Comparison of ENCODE assay signal across 8 mouse cellular contexts in genomic region chr3:121163271-121163819, GRCm38 (mm10). TPM values are rescaled to one million over a fixed set of nuclear protein-coding genes. Genes with fewer than 3 reads are reported as not detected.
DNase-seq lines count a peak whose midpoint lies in the region; ATAC-seq and TF ChIP-seq lines count a peak whose summit lies in the region.

No protein-coding gene starts in this region.

- peak; percentile 23 for DNase-seq in cerebellum, adult 11 months
- peak; percentile 54 for DNase-seq in c-Kit-positive CD71-positive TER-119-negative erythroid progenitor cells, embryonic 14.5 days (ENCODE audit: low read depth)
- peak; percentile 23 to 24 for DNase-seq in gastrocnemius, adult 8-10 months (ENCODE audit: low spot score in 2 of 2)
- DNase-seq in layer of hippocampus, adult 2 months (ENCODE audit: low spot score in 2 of 2): peak in 1 of 2 experiments; percentile 70
- peak; percentile 54 to 76 for DNase-seq in lung, postnatal 4 days
- peak; percentile 67 to 70 for DNase-seq in spleen, postnatal 36 days (ENCODE audit: low spot score in 2 of 2)

- no peak for ATAC-seq in cerebellum, adult (ENCODE audit: insufficient number of reproducible peaks, low FRiP score, low TSS enrichment)

- peaks cover 8% of the 10 kb centered on the region; the same call in 1 of the 2 replicates for H3K36me3 ChIP-seq in E14TG2a.4 (ENCODE audit: insufficient read depth, low read length)

- peaks cover 4% of the 10 kb centered on the region; the same call in 1 of the 2 replicates for H3K9me3 ChIP-seq in E14TG2a.4 (ENCODE audit: low read length)

- no peaks in the 10 kb centered on the region for H3K4me1 ChIP-seq in E14TG2a.4 (replicated peaks; ENCODE audit: low read depth, low read length)

- H3K27me3 ChIP-seq in E14TG2a.4 (ENCODE audit: insufficient read depth, low read length): no peaks in the 10 kb centered on the region

- peak; percentile 62 for TF ChIP-seq CTCF in E14TG2a.4 (conservative IDR thresholded peaks at IDR 0.05; ENCODE audit: low read length)
- peak; percentile 87 for TF ChIP-seq CTCF in layer of hippocampus, adult 2 months (conservative IDR thresholded peaks at IDR 0.05)

- no peak overlapping the region for H3K4me3 ChIP-seq in E14TG2a.4 (replicated peaks; ENCODE audit: low read length)
- H3K4me3 ChIP-seq in layer of hippocampus, adult 2 months: no peak overlapping the region

- H3K27ac ChIP-seq in layer of hippocampus, adult 2 months: no peak overlapping the region

RNA-seq across cellular contexts. Expression of gene Rwdd3, which starts 8.2 kb away (rescaled TPM):
- 1 to 10 TPM; 1.8 to 4.5 (median 3.1) TPM for total RNA-seq in gastrocnemius, adult 8-10 months (2022)
- 10 to 100 TPM; 26.3 to 31.2 TPM for total RNA-seq in layer of hippocampus, adult 2 months (2021)

Comparison
In these comparisons a context has a peak if more than half of its experiments do, and no peak if none do; other contexts are left out.
1. RNA of gene Rwdd3, which starts 8.2 kb away (total RNA-seq): 26.3 to 31.2 TPM in layer of hippocampus, adult 2 months; 1.8 to 4.5 TPM in gastrocnemius, adult 8-10 months; every median in the first group is over 4 times any median in the second.